Mouse (Mus musculus) left cerebral cortex, adult 11 months (tissue): ENCODE measurements at regions not wholly inside any gene's neighbourhood (a gene's known extent, or its start where the extent isn't known, plus 50 kb on each side); places are given as distances from the start of the nearest gene placed in this dataset.

Source experiments
- DNase-seq: peaks from one replicate; pipeline ENCODE4 v3.0.0; 2022; ENCODE audit warnings: low spot score

DNA sequence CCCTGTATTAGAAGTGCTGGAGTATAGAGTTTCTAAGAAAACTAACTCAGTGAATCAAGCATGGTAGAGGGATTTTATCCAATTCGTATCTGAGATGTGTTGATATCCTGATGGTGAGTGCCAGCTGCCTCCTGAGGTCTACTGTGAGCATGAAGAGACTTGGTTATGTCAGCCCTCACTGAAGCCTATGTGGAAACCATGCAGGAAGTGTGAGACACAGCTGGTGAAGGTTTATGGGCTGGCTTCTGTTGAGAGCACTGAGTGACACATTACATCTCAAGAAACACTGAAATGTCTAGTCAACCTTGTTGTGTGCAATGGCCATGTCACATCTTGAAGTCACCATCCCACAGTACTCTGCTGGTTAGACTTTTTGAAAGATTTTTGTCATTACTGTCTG, 104.6 kb downstream of the Psmg1 start:
- DNase-seq: no peak

- no peak for DNase-seq
These were observed 117.5 kb downstream of the Psmg1 start for GRCm38 (mm10) chr16:95873297-95873696.

GRCm38 (mm10) chr16:95872436-95872835, 118.3 kb downstream of the Psmg1 start:
- no peak for DNase-seq

- no peak for DNase-seq
These were observed 120.5 kb downstream of the Psmg1 start for GRCm38 (mm10) chr16:95870291-95870690.

DNA sequence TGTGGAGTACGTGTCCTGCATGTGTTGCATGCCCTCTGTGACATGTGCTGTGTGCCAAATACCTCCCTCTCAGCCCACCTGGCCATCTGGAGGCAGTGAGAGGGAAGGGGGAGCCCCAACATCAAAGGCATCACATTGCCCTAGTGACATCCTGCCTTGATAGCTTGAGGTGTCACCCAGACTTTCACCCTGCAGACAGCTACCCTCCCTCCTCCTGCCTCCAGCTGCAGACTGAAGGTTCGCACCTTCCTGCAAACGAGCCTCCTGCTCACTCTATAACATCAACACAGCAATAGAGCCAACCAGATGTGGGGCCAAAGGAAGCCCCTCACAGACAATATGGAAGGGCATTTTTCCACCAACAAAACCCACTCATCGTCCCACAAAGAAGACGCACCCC, 121.3 kb downstream of the Psmg1 start:
- DNase-seq: no peak

- DNase-seq: no peak
These were observed 121.9 kb downstream of the Psmg1 start for GRCm38 (mm10) chr16:95868896-95869295.

DNA sequence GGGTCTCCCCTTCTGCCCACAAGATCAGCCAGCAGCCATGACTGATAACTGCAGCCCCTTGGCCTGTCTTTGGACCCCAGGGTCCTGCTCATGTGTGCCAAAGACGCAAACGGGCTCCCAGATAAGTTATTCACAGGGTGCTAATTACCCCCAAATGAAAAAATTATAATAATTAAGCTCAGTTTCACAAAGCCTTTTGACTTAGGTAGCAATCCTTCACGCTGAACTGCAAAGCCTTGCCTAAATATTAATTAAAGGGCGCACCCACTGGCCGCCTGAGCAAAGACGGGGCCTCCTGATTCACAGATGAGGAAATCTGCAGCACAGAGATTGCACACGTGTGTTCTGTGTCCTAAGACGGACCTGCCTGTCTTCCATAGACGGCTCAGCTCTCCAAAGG, 123.2 kb downstream of the Psmg1 start:
- no peak for DNase-seq

- no peak for DNase-seq
These were observed 123.8 kb downstream of the Psmg1 start for GRCm38 (mm10) chr16:95866866-95867420.

GRCm38 (mm10) chr16:95865603-95866002, 125.2 kb downstream of the Psmg1 start:
- no peak for DNase-seq

- no peak for DNase-seq
These were observed 126.1 kb downstream of the Psmg1 start for GRCm38 (mm10) chr16:95864646-95865045.

GRCm38 (mm10) chr16:95864106-95864505, 126.7 kb downstream of the Psmg1 start:
- DNase-seq: no peak

DNA sequence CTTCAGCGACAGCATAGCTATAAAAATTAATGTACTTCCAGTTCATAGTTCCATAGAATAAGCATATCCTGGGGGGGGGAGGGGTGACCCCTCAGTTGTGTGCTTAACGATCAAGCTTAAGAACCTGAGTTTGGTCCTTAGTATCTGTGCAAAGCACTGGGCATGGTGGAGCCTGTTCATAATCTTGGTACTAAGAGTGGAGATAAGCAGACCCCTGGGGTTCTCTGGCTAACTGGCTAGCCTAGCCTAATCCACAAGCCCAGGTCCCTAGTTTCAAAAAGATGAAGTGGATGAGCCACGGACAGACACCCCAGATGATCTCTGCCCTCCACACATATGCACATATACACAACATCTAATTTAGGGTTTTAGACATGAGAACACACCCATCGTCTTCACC, 127.2 kb downstream of the Psmg1 start:
- no peak for DNase-seq

DNA sequence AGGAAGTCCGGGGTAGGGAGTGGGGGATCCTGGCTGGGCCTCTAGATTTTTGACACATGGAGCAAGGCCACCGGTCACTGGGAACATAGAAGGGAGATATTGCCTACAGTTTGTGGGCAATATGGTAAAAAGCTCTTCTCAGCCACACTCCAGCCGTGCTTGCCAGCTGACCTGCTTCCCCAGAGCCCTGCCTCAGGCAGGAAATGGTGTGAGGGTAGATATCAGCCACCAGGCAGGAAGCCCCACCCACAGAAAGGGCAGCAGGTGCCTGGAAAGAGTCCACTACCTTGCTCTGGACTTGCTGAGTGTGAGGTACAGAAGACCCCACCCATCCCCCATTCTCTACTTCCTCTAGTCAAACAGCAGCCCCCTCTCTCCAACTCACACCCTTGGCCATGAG, 128.1 kb downstream of the Psmg1 start:
- DNase-seq: no peak

DNA sequence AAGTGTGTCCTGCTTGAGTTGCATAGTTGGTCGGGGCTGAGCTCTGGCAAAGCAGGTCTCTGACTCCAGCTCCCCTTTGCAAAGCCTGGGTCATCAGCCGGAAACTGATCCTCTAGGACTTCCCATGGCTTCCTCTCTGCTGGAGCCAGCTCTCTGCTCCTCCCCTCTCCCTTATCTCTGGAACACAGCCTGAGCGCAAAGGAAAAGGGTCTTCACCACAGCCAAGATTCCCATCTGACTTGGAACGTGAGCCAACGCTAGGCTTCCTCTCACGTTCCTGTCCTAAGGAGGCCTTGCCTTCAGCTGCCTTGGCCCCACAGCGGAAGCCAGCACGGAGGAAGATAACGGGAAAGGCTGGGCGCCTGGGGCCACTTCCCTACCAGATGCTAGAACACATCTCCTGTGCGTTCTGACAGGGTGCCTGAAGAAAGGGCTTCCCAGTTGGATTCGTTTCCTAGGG, 129.5 kb downstream of the Psmg1 start:
- DNase-seq: no peak

DNA sequence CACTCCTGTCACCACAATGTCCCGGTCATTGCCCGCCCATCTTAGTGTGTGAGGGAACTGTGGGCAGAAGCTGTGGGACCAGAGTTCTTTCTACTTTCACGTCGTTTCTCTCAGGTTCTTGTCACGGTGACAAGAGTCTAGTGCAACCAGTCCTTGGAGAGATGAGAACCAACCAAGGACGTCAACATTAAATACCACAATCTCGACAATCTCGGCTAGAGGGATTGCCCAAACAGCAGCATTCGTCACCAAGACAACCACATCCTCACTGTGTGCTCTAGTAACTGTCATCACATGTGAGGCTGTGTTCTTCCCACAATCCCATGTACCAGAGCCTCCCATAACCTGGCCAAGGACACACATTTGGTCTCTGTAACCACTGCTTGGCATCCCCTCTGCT, 129.9 kb downstream of the Psmg1 start:
- DNase-seq: no peak

- no peak for DNase-seq
These were observed 130.6 kb downstream of the Psmg1 start for GRCm38 (mm10) chr16:95860111-95860510.

DNA sequence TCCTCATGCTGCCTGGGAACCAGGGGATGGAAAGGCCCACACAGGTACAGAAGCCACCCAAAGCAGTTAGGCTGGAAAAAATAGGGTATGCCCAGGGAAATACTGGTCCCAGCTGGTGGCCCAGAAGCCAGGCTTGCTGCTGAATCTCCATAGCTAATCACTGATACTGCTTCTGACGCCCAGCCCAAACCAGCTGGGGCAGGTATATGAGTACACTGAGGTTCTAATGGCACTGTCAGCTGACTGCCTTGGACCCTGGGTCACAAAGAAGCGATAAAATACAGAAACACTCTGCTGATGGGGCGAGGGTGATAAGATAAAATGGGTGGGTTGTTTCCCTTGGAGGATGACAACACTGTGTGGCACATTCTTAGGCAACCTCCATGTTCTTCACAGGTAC, 133.4 kb downstream of the Psmg1 start:
- no peak for DNase-seq

- DNase-seq: no peak
These were observed 135.5 kb downstream of the Psmg1 start for GRCm38 (mm10) chr16:95855230-95855629.

GRCm38 (mm10) chr16:95851907-95852306, 138.9 kb downstream of the Psmg1 start:
- DNase-seq: no peak

DNA sequence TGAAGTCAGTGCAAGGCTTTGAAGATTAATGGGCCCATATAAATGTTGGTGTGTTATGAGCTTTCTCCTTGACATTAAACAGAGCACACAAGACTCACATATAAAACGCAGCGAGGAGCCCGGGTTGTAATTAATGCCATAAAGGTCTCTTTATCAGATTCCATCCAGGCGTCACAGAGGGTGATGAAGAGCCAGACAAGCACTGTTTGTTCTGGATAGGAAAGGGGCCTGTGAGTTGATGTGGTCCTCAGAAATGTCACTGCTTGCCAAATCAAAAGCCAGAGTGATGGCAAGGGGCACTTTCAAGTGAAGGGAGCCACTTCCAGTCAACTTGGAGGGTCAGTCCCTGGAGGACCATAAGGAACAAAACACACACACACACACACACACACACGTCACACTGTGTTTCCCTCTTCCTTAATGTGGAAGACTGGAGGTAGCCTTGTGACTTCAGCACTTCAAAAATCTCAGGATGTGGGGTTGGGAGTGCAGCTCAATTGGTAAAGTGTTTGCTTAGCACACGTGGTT, 142.1 kb downstream of the Psmg1 start:
- DNase-seq: no peak

- no peak for DNase-seq
These were observed 142.8 kb downstream of the Psmg1 start for GRCm38 (mm10) chr16:95847765-95848483.

GRCm38 (mm10) chr16:95845323-95845860, 143.5 kb downstream of the Ets2 start:
- DNase-seq: no peak

DNA sequence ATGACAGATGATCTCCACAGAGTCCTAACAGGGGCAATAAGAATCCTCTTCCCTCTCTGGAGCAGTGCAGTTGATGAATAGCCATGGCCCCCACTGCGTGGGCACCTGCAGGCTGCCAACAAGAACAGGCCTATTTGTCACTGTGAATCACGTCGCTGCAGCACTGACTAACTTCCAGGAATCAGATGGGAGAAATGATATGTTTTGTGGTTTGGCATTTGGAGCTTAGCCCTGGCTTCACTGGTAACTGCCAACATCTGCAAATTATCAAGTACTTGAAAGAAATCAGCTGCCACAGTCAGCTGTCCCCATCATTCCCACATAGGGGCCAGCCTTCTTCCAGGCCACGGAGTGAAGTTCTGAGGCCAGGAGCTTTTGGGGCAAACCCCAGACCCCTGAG, 142.8 kb downstream of the Ets2 start:
- DNase-seq: no peak
